Mouse (Mus musculus): ENCODE measurements at regions not wholly inside any gene's neighbourhood (a gene's known extent, or its start where the extent isn't known, plus 50 kb on each side); places are given as distances from the start of the nearest gene placed in this dataset.

DNA sequence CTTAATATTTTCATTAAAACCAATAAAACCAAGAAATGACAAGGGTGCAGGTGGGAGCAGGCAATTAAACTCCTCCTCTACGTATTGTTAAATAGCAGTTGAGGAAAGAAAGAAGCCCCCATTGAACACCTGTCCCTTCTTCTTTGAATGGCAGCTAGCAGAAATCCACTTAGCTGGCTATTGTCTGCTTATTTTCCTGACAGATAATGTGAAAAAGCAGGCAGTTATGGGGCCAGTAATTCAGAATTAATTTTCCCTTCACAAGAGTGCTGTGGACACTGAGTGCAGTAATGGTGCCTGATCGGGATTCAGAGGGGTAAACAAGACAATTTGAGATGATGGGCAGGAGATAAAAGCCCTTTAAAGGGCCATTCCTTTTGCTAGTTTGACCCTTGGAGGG is 602.5 kb upstream of the Tle4 start:
- TF ChIP-seq CTCF (IDR thresholded peaks at IDR 0.05; ENCODE audit: extremely low read depth, insufficient read length, insufficient replicate concordance, low read depth, low read length) (no peak), POLR2A (IDR thresholded peaks at IDR 0.05; ENCODE audit: low read depth, low read length) (no peak)
